Mouse (Mus musculus) heart, postnatal 0 days (tissue): ENCODE measurements around the gene Acrbp.

Experiments used
- CTCF ChIP-seq: IDR thresholded peaks from 2 replicates; pipeline ENCODE4 v1.5.1; 2016; ENCODE audit warnings: antibody characterized with exemption, control low read depth, low read depth
- EP300 ChIP-seq: IDR thresholded peaks from 2 replicates; pipeline ENCODE4 v1.6.1; 2016; ENCODE audit warnings: antibody characterized with exemption, low read depth

GRCm38 (mm10) chr6:125099421-125099971 is 50.0 kb downstream of the Acrbp start:
- TF ChIP-seq CTCF, result no peak
- no peak for TF ChIP-seq EP300
